29 mouse cellular contexts compared by ENCODE assay signal in genomic region chr14:62530951-62531350, GRCm38 (mm10). TPM values are rescaled to one million over a fixed set of nuclear protein-coding genes. Genes with fewer than 3 reads are reported as not detected.
"Had no signal": no experiment of that assay in that cellular context is flagged by ENCODE, and none has a peak within 500 bp of the region (broad histone marks: within the 10 kb centered on the region; RNA-seq: fewer than 3 reads in every experiment).

No protein-coding gene starts in this region.

- DNase-seq: kidney, postnatal 14 days; kidney, postnatal 4 days; layer of hippocampus, adult 9-11 months; liver; lung, adult 18-20 months; lung, postnatal 10 days; lung, postnatal 36 days; thymus, adult 2 months; thymus, postnatal 14 days; thymus, postnatal 4 days had no signal

- ATAC-seq: liver, embryonic 12.5 days; midbrain, embryonic 13.5 days; midbrain, embryonic 16.5 days had no signal

- H3K27me3 ChIP-seq: limb, embryonic 13.5 days; liver, embryonic 12.5 days; liver, embryonic 15.5 days; lung, embryonic 15.5 days; megakaryocyte, embryonic 14.5 days; midbrain, embryonic 13.5 days; neural tube, embryonic 13.5 days had no signal

RNA-seq across cellular contexts. Expression of gene Fam124a, which starts 24.6 kb away (rescaled TPM):
- total RNA-seq: monocyte, adult 5-6 weeks; neutrophil, adult 5-6 weeks had no signal

RNA-seq across cellular contexts. Expression of gene Gm4131, which starts 35.8 kb away (rescaled TPM):
- total RNA-seq: layer of hippocampus, adult 2 months; layer of hippocampus, postnatal 25 days; left cerebral cortex, adult 18-20 months; left cerebral cortex, postnatal 25 days; monocyte, adult 5-6 weeks; neutrophil, adult 5-6 weeks had no signal
- polyA plus RNA-seq: limb, embryonic 10.5 days; liver, embryonic 12.5 days; liver, embryonic 15.5 days; lung, embryonic 15.5 days; midbrain, embryonic 13.5 days; myocyte; neural tube, embryonic 13.5 days; small intestine, adult 2 months; stomach, embryonic 14.5 days; stomach, postnatal 0 days; thymus, adult 2 months had no signal
